Mouse (Mus musculus) embryonic facial prominence, embryonic 13.5 days (tissue): ENCODE results near the gene Tceal7. TPM values are rescaled to one million over a fixed set of nuclear protein-coding genes. Genes with fewer than 3 reads are reported as not detected.
"Not testable (repeated sequence)": the region's sequence is repeated elsewhere in the genome, so short reads cannot be mapped to it uniquely, and the experiment has no call there.

Source experiments
- ATAC-seq: fragments of 200-750 bp; cut with Nextera tagmentation; 2 replicates; pipeline ENCODE4 v1.8.0; 2017; ENCODE audit warnings: low read depth; ENCODE audit not compliant: insufficient number of reproducible peaks, insufficient read depth, low FRiP score, low TSS enrichment
- H3K27ac ChIP-seq: fragments of 300-500 bp; sonication (generic); 2 replicates; pipeline ENCODE4 v1.5.1; 2015; ENCODE audit warnings: moderate library complexity, mild to moderate bottlenecking, inconsistent platforms
- H3K27me3 ChIP-seq: fragments of 300-500 bp; sonication (generic); 2 replicates; pipeline ENCODE4 v1.6.1; 2015; ENCODE audit warnings: mild to moderate bottlenecking, inconsistent platforms
- H3K36me3 ChIP-seq: fragments of 300-500 bp; sonication (generic); 2 replicates; pipeline ENCODE4 v1.6.1; 2015; ENCODE audit warnings: mild to moderate bottlenecking, inconsistent platforms
- H3K4me1 ChIP-seq: fragments of 300-500 bp; sonication (generic); 2 replicates; pipeline ENCODE4 v1.6.1; 2015; ENCODE audit warnings: inconsistent platforms
- H3K4me2 ChIP-seq: fragments of 300-500 bp; sonication (generic); 2 replicates; pipeline ENCODE4 v1.6.1; 2015; ENCODE audit warnings: moderate library complexity, mild to moderate bottlenecking, inconsistent platforms
- H3K4me3 ChIP-seq: fragments of 300-500 bp; sonication (generic); 2 replicates; pipeline ENCODE4 v1.5.1; 2015; ENCODE audit warnings: mild to moderate bottlenecking, inconsistent platforms
- H3K9ac ChIP-seq: fragments of 300-500 bp; sonication (generic); 2 replicates; pipeline ENCODE4 v1.6.1; 2015; ENCODE audit warnings: mild to moderate bottlenecking, inconsistent platforms
- H3K9me3 ChIP-seq: fragments of 300-500 bp; sonication (generic); 2 replicates; pipeline ENCODE4 v1.6.1; 2016; ENCODE audit warnings: inconsistent platforms
- WGBS: fragments of 180-500 bp; shearing (Covaris S2); methylation state at CpG from one replicate; pipeline ENCODE4 v1.1.7; 2015; ENCODE audit warnings: mixed read lengths; 5-methylcytosine and 5-hydroxymethylcytosine counted together
- polyA plus RNA-seq: library from polyadenylated mRNA; unstranded; fragments of >200 nt; fragmentation: Nextera tagmentation; extraction: Ambion mirVana; gene quantifications from 2 replicates; pipeline ENCODE4 v1.2.1, GENCODE M21; 2015

Tceal7 gene
- 5.9 and 6.1 TPM in 2 replicates for polyA plus RNA-seq

- not testable (repeated sequence) for H3K36me3 ChIP-seq, H3K9ac ChIP-seq, H3K4me1 ChIP-seq, H3K27ac ChIP-seq, H3K27me3 ChIP-seq, H3K9me3 ChIP-seq
- Histone ChIP-seq H3K4me2 (peak within 1 kb of the TSS; percentile 55), H3K4me3 (peak within 1 kb of the TSS; percentile 42)
- 31% methylated on average over 5 of the region's 67 CpGs for WGBS
- peak; percentile 78 for ATAC-seq
Measured at GRCm38 (mm10) chrX:136214729-136215677, at the start of gene Tceal7, which contains the start of gene Bex1. Gene Tceal7 (plus strand): TSS chrX:136214779. Gene Bex1 (minus strand): TSS chrX:136215513.

- H3K4me3 ChIP-seq, result peak overlapping the region; percentile 59
- H3K9me3 ChIP-seq, result no peaks in the 10 kb centered on the region
- H3K27me3 ChIP-seq, result peaks cover 18% of the 10 kb centered on the region
- H3K9ac ChIP-seq, result no peak overlapping the region; the same call in 1 of the 2 replicates
- peaks cover 3% of the 10 kb centered on the region; the same call in 1 of the 2 replicates for H3K4me1 ChIP-seq
- peaks cover 6% of the 10 kb centered on the region; the same call in 1 of the 2 replicates for H3K36me3 ChIP-seq
- no peak overlapping the region for H3K27ac ChIP-seq
- no peak for ATAC-seq
- peak overlapping the region; percentile 57 for H3K4me2 ChIP-seq
- WGBS, result 63% methylated on average over 10 of the region's 10 CpGs
Measured at GRCm38 (mm10) chrX:136170625-136171024, 44.0 kb upstream of the Tceal7 start.

GRCm38 (mm10) chrX:136171189-136172117 is 43.1 kb upstream of the Tceal7 start:
- Histone ChIP-seq H3K27ac (peak overlapping the region; percentile 92), H3K27me3 (peaks cover 13% of the 10 kb centered on the region), H3K4me1 (peaks cover 3% of the 10 kb centered on the region; the same call in 1 of the 2 replicates), H3K4me3 (peak overlapping the region; percentile 59), H3K9me3 (no peaks in the 10 kb centered on the region), H3K36me3 (peaks cover 6% of the 10 kb centered on the region; the same call in 1 of the 2 replicates), H3K4me2 (peak overlapping the region; percentile 57), H3K9ac (peak overlapping the region; percentile 84)
- ATAC-seq, result peak; percentile 60; the same call in 1 of the 2 replicates
- WGBS, result 21% methylated on average over 24 of the region's 24 CpGs

GRCm38 (mm10) chrX:136172118-136172551 is 42.4 kb upstream of the Tceal7 start, which contains the start of gene Tceal8:
Gene Tceal8 (minus strand): TSS chrX:136172342.
- H3K36me3 ChIP-seq, result peaks cover 6% of the 10 kb centered on the region; the same call in 1 of the 2 replicates
- H3K4me1 ChIP-seq, result peaks cover 3% of the 10 kb centered on the region; the same call in 1 of the 2 replicates
- 22% methylated on average over 10 of the region's 10 CpGs for WGBS
- H3K9me3 ChIP-seq, result no peaks in the 10 kb centered on the region
- H3K4me3 ChIP-seq, result peak within 1 kb of the TSS; percentile 59
- peak within 1 kb of the TSS; percentile 57 for H3K4me2 ChIP-seq
- peak within 1 kb of the TSS; percentile 84 for H3K9ac ChIP-seq
- peak; percentile 90 for ATAC-seq
- peak within 1 kb of the TSS; percentile 92 for H3K27ac ChIP-seq
- peaks cover 16% of the 10 kb centered on the region for H3K27me3 ChIP-seq

GRCm38 (mm10) chrX:136172786-136173185 is 41.8 kb upstream of the Tceal7 start:
- Histone ChIP-seq H3K4me2 (peak overlapping the region; percentile 55), H3K9ac (peak overlapping the region; percentile 58), H3K4me1 (peaks cover 3% of the 10 kb centered on the region; the same call in 1 of the 2 replicates), H3K36me3 (peaks cover 6% of the 10 kb centered on the region; the same call in 1 of the 2 replicates), H3K27ac (peak overlapping the region; percentile 92), H3K4me3 (peak overlapping the region; percentile 59), H3K9me3 (no peaks in the 10 kb centered on the region), H3K27me3 (peaks cover 18% of the 10 kb centered on the region)
- no peak for ATAC-seq
- WGBS, result 28% methylated on average over 10 of the region's 10 CpGs

GRCm38 (mm10) chrX:136180897-136181553 is 33.6 kb upstream of the Tceal7 start:
- 38% methylated on average over 11 of the region's 11 CpGs for WGBS
- H3K9me3 ChIP-seq, result no peaks in the 10 kb centered on the region
- peaks cover 17% of the 10 kb centered on the region for H3K27me3 ChIP-seq
- H3K36me3 ChIP-seq, result no peaks in the 10 kb centered on the region
- H3K9ac ChIP-seq, result no peak overlapping the region
- no peak overlapping the region for H3K4me3 ChIP-seq
- no peaks in the 10 kb centered on the region for H3K4me1 ChIP-seq
- H3K27ac ChIP-seq, result no peak overlapping the region
- ATAC-seq, result no peak
- no peak overlapping the region for H3K4me2 ChIP-seq

GRCm38 (mm10) chrX:136183107-136183506 is 31.5 kb upstream of the Tceal7 start:
- no peak overlapping the region for H3K4me3 ChIP-seq
- 72% methylated on average over 1 of the region's 1 CpGs for WGBS
- ATAC-seq, result no peak
- no peak overlapping the region for H3K27ac ChIP-seq
- H3K9me3 ChIP-seq, result no peaks in the 10 kb centered on the region
- peaks cover 12% of the 10 kb centered on the region for H3K27me3 ChIP-seq
- no peak overlapping the region for H3K4me2 ChIP-seq
- H3K36me3 ChIP-seq, result no peaks in the 10 kb centered on the region
- no peak overlapping the region for H3K9ac ChIP-seq
- H3K4me1 ChIP-seq, result no peaks in the 10 kb centered on the region

- Histone ChIP-seq H3K36me3 (no peaks in the 10 kb centered on the region), H3K27ac (no peak overlapping the region), H3K4me1 (no peaks in the 10 kb centered on the region), H3K27me3 (peaks cover 1% of the 10 kb centered on the region), H3K9ac (no peak overlapping the region), H3K9me3 (no peaks in the 10 kb centered on the region), H3K4me3 (no peak overlapping the region), H3K4me2 (no peak overlapping the region)
- ATAC-seq, result no peak
- 84% methylated on average over 16 of the region's 16 CpGs for WGBS
Measured at GRCm38 (mm10) chrX:136195193-136195944, 19.2 kb upstream of the Tceal7 start.

- no peaks in the 10 kb centered on the region for H3K4me1 ChIP-seq
- no peaks in the 10 kb centered on the region for H3K36me3 ChIP-seq
- peaks cover 9% of the 10 kb centered on the region for H3K27me3 ChIP-seq
- H3K9me3 ChIP-seq, result no peaks in the 10 kb centered on the region
- H3K4me2 ChIP-seq, result no peak overlapping the region
- no peak for ATAC-seq
- H3K4me3 ChIP-seq, result no peak overlapping the region
- H3K9ac ChIP-seq, result no peak overlapping the region
- 52% methylated on average over 1 of the region's 1 CpGs for WGBS
- no peak overlapping the region for H3K27ac ChIP-seq
Measured at GRCm38 (mm10) chrX:136196873-136197272, 17.7 kb upstream of the Tceal7 start.

GRCm38 (mm10) chrX:136203257-136203656 is 11.3 kb upstream of the Tceal7 start:
- no peak for ATAC-seq
- Histone ChIP-seq H3K4me2 (peak overlapping the region; percentile 59), H3K36me3 (no peaks in the 10 kb centered on the region), H3K27ac (no peak overlapping the region), H3K4me1 (no peaks in the 10 kb centered on the region), H3K9me3 (no peaks in the 10 kb centered on the region), H3K9ac (peak overlapping the region; percentile 61; the same call in 1 of the 2 replicates), H3K4me3 (peak overlapping the region; percentile 48), H3K27me3 (peaks cover 17% of the 10 kb centered on the region)
- 15% methylated on average over 7 of the region's 7 CpGs for WGBS
